Mouse (Mus musculus) heart, adult 2 months (tissue): ENCODE measurements around the gene Scn10a. TPM values are rescaled to one million over a fixed set of nuclear protein-coding genes. Genes with fewer than 3 reads are reported as not detected.

Source experiments
- DNase-seq, 2 experiments: peaks; one replicate each; pipeline ENCODE4 v3.0.0; 2021
- H3K27ac ChIP-seq: fragments of 200-600 bp; 2 replicates; pipeline ENCODE4 v1.8.1; 2022
- H3K27me3 ChIP-seq: fragments of 200-500 bp; 2 replicates; pipeline ENCODE4 v1.6.1; 2012; ENCODE audit warnings: mild to moderate bottlenecking, low read length, inconsistent platforms, mixed read lengths; ENCODE audit not compliant: control insufficient read depth, insufficient read depth
- H3K36me3 ChIP-seq: fragments of 200-500 bp; 2 replicates; pipeline ENCODE4 v1.6.1; 2012; ENCODE audit warnings: low read length, inconsistent platforms; ENCODE audit not compliant: control insufficient read depth, insufficient read depth
- H3K4me1 ChIP-seq: fragments of 200-500 bp; 2 replicates; pipeline ENCODE4 v1.6.1; 2011; ENCODE audit warnings: low read length; ENCODE audit not compliant: control insufficient read depth, insufficient read depth
- H3K4me3 ChIP-seq: fragments of 200-600 bp; 2 replicates; pipeline ENCODE4 v1.8.1; 2022
- H3K79me2 ChIP-seq: fragments of 200-500 bp; replicated peaks from 2 replicates; pipeline ENCODE4 v1.6.1; 2012; ENCODE audit warnings: mild to moderate bottlenecking, inconsistent platforms, low read length, moderate library complexity, mixed read lengths; ENCODE audit not compliant: control insufficient read depth, insufficient read depth
- H3K9ac ChIP-seq: fragments of 200-500 bp; 2 replicates; pipeline ENCODE4 v1.6.1; 2012; ENCODE audit warnings: low read depth, mild to moderate bottlenecking, control low read depth, inconsistent platforms, low read length, mixed read lengths
- CTCF ChIP-seq: fragments of 200-600 bp; IDR thresholded peaks from 2 replicates; pipeline ENCODE4 v1.8.1; 2022; ENCODE audit warnings: antibody characterized with exemption, mild to moderate bottlenecking, moderate library complexity
- EP300 ChIP-seq: fragments of 200-500 bp; IDR thresholded peaks from 2 replicates; pipeline ENCODE4 v1.6.1; 2011; ENCODE audit warnings: low read depth, low read length, control low read depth; ENCODE audit not compliant: insufficient read depth
- POLR2A ChIP-seq: fragments of 200-500 bp; IDR thresholded peaks from 2 replicates; pipeline ENCODE4 v1.6.1; 2011; ENCODE audit warnings: mild to moderate bottlenecking, low read depth, low read length, control low read depth; ENCODE audit not compliant: insufficient read depth
- WGBS: fragments of 180-500 bp; shearing (Covaris S2); methylation state at CpG from one replicate; pipeline ENCODE4 v1.1.7; 2018; 5-methylcytosine and 5-hydroxymethylcytosine counted together
- intact Hi-C: fragments of 180-260 bp; cut with DNase I; formaldehyde crosslinking; loops from one replicate; pipeline ENCODE4 v1.15.1; 2025
- polyA plus RNA-seq: library from polyadenylated mRNA; depleted of rRNA; stranded (reverse); fragments of >200 nt; gene quantifications from 2 replicates; pipeline ENCODE4 v1.2.3, GENCODE M21; 2012
- total RNA-seq, 2 experiments: library from RNA; stranded (reverse); gene quantifications; 2 replicates each; pipeline ENCODE4 v1.2.3; 2021

Scn10a gene
- total and polyA plus RNA-seq, 3 experiments: 0.37 to 1.4 (median 0.70) TPM

GRCm38 (mm10) chr9:119568732-119569131, 150.4 kb downstream of the Scn10a start:
- H3K4me3 ChIP-seq: no peak overlapping the region
- H3K27me3 ChIP-seq: no peaks in the 10 kb centered on the region
- no peak for DNase-seq
- WGBS: 40% methylated on average over 8 of the region's 8 CpGs
- H3K9ac ChIP-seq: no peak overlapping the region
- H3K36me3 ChIP-seq: no peaks in the 10 kb centered on the region
- intact Hi-C loops: no loop called here
- no peaks in the 10 kb centered on the region; the same call in 1 of the 2 replicates for H3K79me2 ChIP-seq
- peaks cover 7% of the 10 kb centered on the region for H3K4me1 ChIP-seq
- TF ChIP-seq POLR2A (no peak), EP300 (no peak), CTCF (no peak)
- H3K27ac ChIP-seq: no peak overlapping the region

GRCm38 (mm10) chr9:119567800-119568199, 151.3 kb downstream of the Scn10a start:
- H3K27me3 ChIP-seq: no peaks in the 10 kb centered on the region
- no peak overlapping the region for H3K27ac ChIP-seq
- H3K9ac ChIP-seq: no peak overlapping the region
- no peak for DNase-seq
- no peak for TF ChIP-seq POLR2A
- TF ChIP-seq EP300: no peak
- TF ChIP-seq CTCF: no peak
- intact Hi-C loops: no loop called here
- H3K4me3 ChIP-seq: no peak overlapping the region
- no peaks in the 10 kb centered on the region; the same call in 1 of the 2 replicates for H3K79me2 ChIP-seq
- WGBS: 66% methylated on average over 5 of the region's 5 CpGs
- H3K4me1 ChIP-seq: peaks cover 7% of the 10 kb centered on the region
- no peaks in the 10 kb centered on the region for H3K36me3 ChIP-seq

- DNase-seq: no peak
- H3K4me1 ChIP-seq: peaks cover 11% of the 10 kb centered on the region
Measured at GRCm38 (mm10) chr9:119566214-119566613, 152.9 kb downstream of the Scn10a start.

GRCm38 (mm10) chr9:119564803-119565202, 154.3 kb downstream of the Scn10a start:
- Histone ChIP-seq H3K4me3 (no peak overlapping the region), H3K79me2 (no peaks in the 10 kb centered on the region; the same call in 1 of the 2 replicates), H3K27me3 (no peaks in the 10 kb centered on the region), H3K9ac (no peak overlapping the region), H3K4me1 (peaks cover 11% of the 10 kb centered on the region), H3K36me3 (no peaks in the 10 kb centered on the region), H3K27ac (no peak overlapping the region)
- WGBS: 57% methylated on average over 6 of the region's 6 CpGs
- intact Hi-C loops: no loop called here
- TF ChIP-seq CTCF: no peak
- no peak for TF ChIP-seq POLR2A
- TF ChIP-seq EP300: no peak
- DNase-seq: no peak

More at GRCm38 (mm10) chr9:119566214-119566613, 152.9 kb downstream of the Scn10a start:
- Histone ChIP-seq H3K9ac (no peak overlapping the region), H3K27me3 (no peaks in the 10 kb centered on the region), H3K4me3 (no peak overlapping the region), H3K36me3 (no peaks in the 10 kb centered on the region), H3K27ac (no peak overlapping the region), H3K79me2 (no peaks in the 10 kb centered on the region; the same call in 1 of the 2 replicates)
- intact Hi-C loops: no loop called here
- 23% methylated on average over 10 of the region's 10 CpGs for WGBS
- TF ChIP-seq POLR2A (no peak), EP300 (no peak), CTCF (no peak)

GRCm38 (mm10) chr9:119563617-119564016, 155.5 kb downstream of the Scn10a start:
- Histone ChIP-seq H3K9ac (no peak overlapping the region), H3K27ac (peak overlapping the region; percentile 59), H3K27me3 (no peaks in the 10 kb centered on the region), H3K79me2 (no peaks in the 10 kb centered on the region; the same call in 1 of the 2 replicates), H3K4me1 (peaks cover 11% of the 10 kb centered on the region), H3K36me3 (no peaks in the 10 kb centered on the region), H3K4me3 (no peak overlapping the region)
- DNase-seq: peak in 1 of 2 experiments; percentile 79
- intact Hi-C loops: no loop called here
- WGBS: 31% methylated on average over 6 of the region's 6 CpGs
- TF ChIP-seq CTCF (no peak), POLR2A (no peak), EP300 (peak; percentile 90)

GRCm38 (mm10) chr9:119562256-119562655, 156.9 kb downstream of the Scn10a start:
- Histone ChIP-seq H3K4me1 (peaks cover 8% of the 10 kb centered on the region), H3K9ac (no peak overlapping the region), H3K4me3 (no peak overlapping the region), H3K27me3 (no peaks in the 10 kb centered on the region), H3K79me2 (no peaks in the 10 kb centered on the region), H3K27ac (peak overlapping the region; percentile 9; the same call in 1 of the 2 replicates), H3K36me3 (no peaks in the 10 kb centered on the region)
- 52% methylated on average over 12 of the region's 12 CpGs for WGBS
- intact Hi-C loops: no loop called here
- TF ChIP-seq EP300 (no peak), POLR2A (no peak), CTCF (no peak)
- DNase-seq: no peak
